Mouse (Mus musculus) urinary bladder, postnatal 14 days (tissue): ENCODE results near the gene Tmem53.
"Not testable (repeated sequence)": the region's sequence is repeated elsewhere in the genome, so short reads cannot be mapped to it uniquely, and the experiment has no call there.

Experiments used
- DNase-seq: peaks from one replicate; pipeline ENCODE4 v3.0.0; 2021; ENCODE audit warnings: low spot score

The Tmem53 gene

GRCm38 (mm10) chr4:117250982-117251381, 769 bp upstream of the Tmem53 start:
- DNase-seq, result no peak

GRCm38 (mm10) chr4:117252351-117252750, 600 bp downstream of the Tmem53 start:
- peak; percentile 34 for DNase-seq

- no peak for DNase-seq
These were observed 1.0 kb downstream of the Tmem53 start for GRCm38 (mm10) chr4:117252755-117253154.

- DNase-seq, result no peak
These were observed 1.7 kb downstream of the Tmem53 start for GRCm38 (mm10) chr4:117253218-117254016.

- no peak for DNase-seq
These were observed 2.4 kb downstream of the Tmem53 start for GRCm38 (mm10) chr4:117254017-117254627.

GRCm38 (mm10) chr4:117254672-117255071, 2.9 kb downstream of the Tmem53 start:
- no peak for DNase-seq

- not testable (repeated sequence) for DNase-seq
These were observed 8.2 kb downstream of the Tmem53 start for GRCm38 (mm10) chr4:117259909-117260308.

GRCm38 (mm10) chr4:117261222-117261621, 9.5 kb downstream of the Tmem53 start:
- DNase-seq, result no peak

- DNase-seq, result no peak
These were observed 10.6 kb downstream of the Tmem53 start for GRCm38 (mm10) chr4:117262101-117262913.

- DNase-seq, result no peak
These were observed 11.2 kb downstream of the Tmem53 start for GRCm38 (mm10) chr4:117262987-117263386.

GRCm38 (mm10) chr4:117267284-117267683, 15.5 kb downstream of the Tmem53 start:
- DNase-seq, result peak; percentile 74

- DNase-seq, result no peak
These were observed 16.2 kb downstream of the Tmem53 start for GRCm38 (mm10) chr4:117267831-117268437.

- DNase-seq, result peak; percentile 79
These were observed 18.5 kb downstream of the Tmem53 start for GRCm38 (mm10) chr4:117270278-117270677.

- DNase-seq, result no peak
These were observed 20.7 kb downstream of the Tmem53 start for GRCm38 (mm10) chr4:117272459-117272858.

GRCm38 (mm10) chr4:117274720-117275119, 23.0 kb downstream of the Tmem53 start:
- no peak for DNase-seq

GRCm38 (mm10) chr4:117276281-117276711, 24.5 kb downstream of the Tmem53 start:
- no peak for DNase-seq

GRCm38 (mm10) chr4:117277021-117277420, 25.3 kb downstream of the Tmem53 start:
- DNase-seq, result no peak

- DNase-seq, result no peak
These were observed 25.9 kb downstream of the Tmem53 start for GRCm38 (mm10) chr4:117277687-117278086.

- no peak for DNase-seq
These were observed 26.9 kb downstream of the Tmem53 start for GRCm38 (mm10) chr4:117278381-117279252.

GRCm38 (mm10) chr4:117279253-117279642, 27.5 kb downstream of the Tmem53 start:
- no peak for DNase-seq

GRCm38 (mm10) chr4:117280397-117280930, 28.7 kb downstream of the Tmem53 start:
- no peak for DNase-seq
